Mouse (Mus musculus) heart, embryonic 10.5 days (tissue): ENCODE measurements at regions not wholly inside any gene's neighbourhood (a gene's known extent, or its start where the extent isn't known, plus 50 kb on each side); places are given as distances from the start of the nearest gene placed in this dataset.

Experiments
- DNase-seq: peaks from one replicate; pipeline ENCODE4 v3.0.0-alpha.2; 2017; ENCODE audit warnings: low spot score
- H3K27ac ChIP-seq: fragments of 300-500 bp; sonication (generic); 2 replicates; pipeline ENCODE4 v1.5.1; 2016; ENCODE audit warnings: mild to moderate bottlenecking
- H3K27me3 ChIP-seq: fragments of 300-500 bp; sonication (generic); 2 replicates; pipeline ENCODE4 v1.6.1; 2016; ENCODE audit warnings: mild to moderate bottlenecking; ENCODE audit not compliant: poor library complexity, insufficient read depth, severe bottlenecking
- H3K36me3 ChIP-seq: fragments of 300-500 bp; sonication (generic); 2 replicates; pipeline ENCODE4 v1.6.1; 2016; ENCODE audit warnings: mild to moderate bottlenecking, moderate library complexity
- H3K4me1 ChIP-seq: fragments of 300-500 bp; sonication (generic); 2 replicates; pipeline ENCODE4 v1.6.1; 2016; ENCODE audit warnings: mild to moderate bottlenecking
- H3K4me3 ChIP-seq: fragments of 300-500 bp; sonication (generic); 2 replicates; pipeline ENCODE4 v1.5.1; 2016; ENCODE audit warnings: mild to moderate bottlenecking, moderate library complexity
- H3K9me3 ChIP-seq: fragments of 300-500 bp; sonication (generic); 2 replicates; pipeline ENCODE4 v1.6.1; 2016; ENCODE audit warnings: mild to moderate bottlenecking, moderate library complexity
- WGBS: fragments of 180-500 bp; shearing (Covaris S2); methylation state at CpG from one replicate; pipeline ENCODE4 v1.1.7; 2016; 5-methylcytosine and 5-hydroxymethylcytosine counted together

- peak overlapping the region; percentile 58 for H3K4me3 ChIP-seq
- H3K27me3 ChIP-seq = peaks cover 99% of the 10 kb centered on the region
- DNase-seq = no peak
- H3K4me1 ChIP-seq = peaks cover 10% of the 10 kb centered on the region; the same call in 1 of the 2 replicates
- no peaks in the 10 kb centered on the region for H3K9me3 ChIP-seq
- no peaks in the 10 kb centered on the region for H3K36me3 ChIP-seq
- peak overlapping the region; percentile 56 for H3K27ac ChIP-seq
- 1% methylated on average over 46 of the region's 46 CpGs for WGBS
These were observed 64.6 kb downstream of the Smug1 start for GRCm38 (mm10) chr15:103102068-103102840.

GRCm38 (mm10) chr15:103100121-103100520 lies 66.8 kb downstream of the Smug1 start:
- Histone ChIP-seq H3K36me3 (no peaks in the 10 kb centered on the region), H3K4me1 (peaks cover 10% of the 10 kb centered on the region; the same call in 1 of the 2 replicates), H3K27me3 (peaks cover 99% of the 10 kb centered on the region), H3K4me3 (no peak overlapping the region), H3K9me3 (no peaks in the 10 kb centered on the region), H3K27ac (no peak overlapping the region)
- DNase-seq = no peak
- WGBS = 63% methylated on average over 4 of the region's 4 CpGs

GRCm38 (mm10) chr15:103094457-103094856 lies 72.4 kb downstream of the Smug1 start:
- WGBS = 47% methylated on average over 7 of the region's 7 CpGs
- Histone ChIP-seq H3K27me3 (peaks cover 97% of the 10 kb centered on the region), H3K4me3 (no peak overlapping the region), H3K4me1 (no peaks in the 10 kb centered on the region), H3K27ac (no peak overlapping the region), H3K9me3 (no peaks in the 10 kb centered on the region), H3K36me3 (no peaks in the 10 kb centered on the region)
- no peak for DNase-seq

GRCm38 (mm10) chr15:103093655-103094054 lies 73.2 kb downstream of the Smug1 start:
- 71% methylated on average over 12 of the region's 12 CpGs for WGBS
- no peaks in the 10 kb centered on the region for H3K9me3 ChIP-seq
- no peak for DNase-seq
- no peaks in the 10 kb centered on the region for H3K4me1 ChIP-seq
- H3K27me3 ChIP-seq = peaks cover 97% of the 10 kb centered on the region
- H3K4me3 ChIP-seq = no peak overlapping the region
- H3K36me3 ChIP-seq = no peaks in the 10 kb centered on the region
- H3K27ac ChIP-seq = no peak overlapping the region

GRCm38 (mm10) chr15:103092496-103092895 lies 73.8 kb downstream of the Hoxc4 start:
- no peak overlapping the region for H3K27ac ChIP-seq
- no peaks in the 10 kb centered on the region for H3K9me3 ChIP-seq
- H3K4me3 ChIP-seq = no peak overlapping the region
- no peaks in the 10 kb centered on the region for H3K4me1 ChIP-seq
- no peaks in the 10 kb centered on the region for H3K36me3 ChIP-seq
- no peak for DNase-seq
- H3K27me3 ChIP-seq = peaks cover 97% of the 10 kb centered on the region

GRCm38 (mm10) chr15:103090280-103091164 lies 71.8 kb downstream of the Hoxc4 start:
- Histone ChIP-seq H3K27me3 (peaks cover 97% of the 10 kb centered on the region), H3K9me3 (no peaks in the 10 kb centered on the region)
- WGBS = 62% methylated on average over 6 of the region's 6 CpGs

GRCm38 (mm10) chr15:103089852-103090251 lies 71.1 kb downstream of the Hoxc4 start:
- peaks cover 97% of the 10 kb centered on the region for H3K27me3 ChIP-seq
- DNase-seq = no peak
- H3K36me3 ChIP-seq = no peaks in the 10 kb centered on the region
- peaks cover 11% of the 10 kb centered on the region for H3K4me1 ChIP-seq
- H3K4me3 ChIP-seq = no peak overlapping the region
- no peaks in the 10 kb centered on the region for H3K9me3 ChIP-seq
- 38% methylated on average over 1 of the region's 1 CpGs for WGBS
- H3K27ac ChIP-seq = no peak overlapping the region

More at GRCm38 (mm10) chr15:103090280-103091164, 71.8 kb downstream of the Hoxc4 start:
- no peak for DNase-seq
- no peak overlapping the region for H3K4me3 ChIP-seq
- no peak overlapping the region for H3K27ac ChIP-seq
- H3K36me3 ChIP-seq = no peaks in the 10 kb centered on the region
- peaks cover 11% of the 10 kb centered on the region for H3K4me1 ChIP-seq

GRCm38 (mm10) chr15:103089440-103089839 lies 70.7 kb downstream of the Hoxc4 start:
- WGBS = 80% methylated on average over 1 of the region's 1 CpGs
- H3K9me3 ChIP-seq = no peaks in the 10 kb centered on the region
- peaks cover 11% of the 10 kb centered on the region for H3K4me1 ChIP-seq
- no peak overlapping the region for H3K4me3 ChIP-seq
- DNase-seq = no peak
- H3K27ac ChIP-seq = no peak overlapping the region
- H3K36me3 ChIP-seq = no peaks in the 10 kb centered on the region
- peaks cover 97% of the 10 kb centered on the region for H3K27me3 ChIP-seq

GRCm38 (mm10) chr15:103087204-103087603 lies 68.5 kb downstream of the Hoxc4 start:
- Histone ChIP-seq H3K4me3 (no peak overlapping the region), H3K27me3 (peaks cover 99% of the 10 kb centered on the region), H3K4me1 (peaks cover 11% of the 10 kb centered on the region), H3K27ac (no peak overlapping the region), H3K36me3 (no peaks in the 10 kb centered on the region), H3K9me3 (no peaks in the 10 kb centered on the region)
- WGBS = 32% methylated on average over 4 of the region's 4 CpGs
- no peak for DNase-seq

GRCm38 (mm10) chr15:103086672-103087069 lies 67.9 kb downstream of the Hoxc4 start:
- WGBS = 14% methylated on average over 15 of the region's 15 CpGs
- Histone ChIP-seq H3K27me3 (peaks cover 100% of the 10 kb centered on the region), H3K4me1 (peaks cover 11% of the 10 kb centered on the region), H3K36me3 (no peaks in the 10 kb centered on the region), H3K27ac (peak overlapping the region; percentile 70; the same call in 1 of the 2 replicates), H3K4me3 (peak overlapping the region; percentile 49), H3K9me3 (no peaks in the 10 kb centered on the region)
- no peak for DNase-seq
